Mouse (Mus musculus): ENCODE data around the gene Prkca.

- TF ChIP-seq CTCF (IDR thresholded peaks at IDR 0.05; ENCODE audit: extremely low read depth, insufficient read depth, low read length) = no peak
- no peak for TF ChIP-seq POLR2A (IDR thresholded peaks at IDR 0.05; ENCODE audit: extremely low read depth, insufficient read depth, low read length)
These were observed 12.9 kb downstream of the Prkca start for GRCm38 (mm10) chr11:108330818-108331217.
